Mouse (Mus musculus) embryo, embryonic 9.5 days (tissue): ENCODE results near the gene Depdc5.
A peak's percentile ranks its signal among the peaks of the same experiment; 100 is the strongest.

ENCODE experiments used
- DNase-seq: peaks from one replicate; pipeline ENCODE4 v3.0.0-alpha.2; 2017; ENCODE audit errors: extremely low spot score

Gene Depdc5

GRCm38 (mm10) chr5:32998783-32999182 is 135.3 kb downstream of the Depdc5 start:
- DNase-seq, result no peak

- DNase-seq, result no peak
These were observed 137.6 kb downstream of the Depdc5 start for GRCm38 (mm10) chr5:33001111-33001510.

GRCm38 (mm10) chr5:33002781-33003180 is 139.3 kb downstream of the Depdc5 start:
- no peak for DNase-seq

- DNase-seq, result no peak
These were observed 140.0 kb downstream of the Depdc5 start for GRCm38 (mm10) chr5:33003500-33003899.

- DNase-seq, result no peak
These were observed 140.6 kb downstream of the Depdc5 start for GRCm38 (mm10) chr5:33004110-33004509.

- no peak for DNase-seq
These were observed 142.1 kb downstream of the Depdc5 start for GRCm38 (mm10) chr5:33005442-33006145.

- no peak for DNase-seq
These were observed 143.2 kb downstream of the Depdc5 start for GRCm38 (mm10) chr5:33006670-33007069.

- DNase-seq, result no peak
These were observed 143.9 kb downstream of the Depdc5 start for GRCm38 (mm10) chr5:33007371-33007770.

- DNase-seq, result no peak
These were observed 145.8 kb downstream of the Depdc5 start for GRCm38 (mm10) chr5:33009301-33009700.

GRCm38 (mm10) chr5:33009818-33010812 is 146.6 kb downstream of the Depdc5 start:
- DNase-seq, result no peak

GRCm38 (mm10) chr5:33011132-33012106 is 147.9 kb downstream of the Depdc5 start:
- no peak for DNase-seq

GRCm38 (mm10) chr5:33014096-33014495 is 150.6 kb downstream of the Depdc5 start:
- no peak for DNase-seq

GRCm38 (mm10) chr5:33015579-33015978 is 152.1 kb downstream of the Depdc5 start:
- DNase-seq, result no peak

GRCm38 (mm10) chr5:33018189-33018560 is 154.7 kb downstream of the Depdc5 start:
- DNase-seq, result no peak

- peak; percentile 96 for DNase-seq
These were observed 155.3 kb downstream of the Depdc5 start, which contains the start of gene Ywhah for GRCm38 (mm10) chr5:33018561-33019425. Gene Ywhah (plus strand): TSS chr5:33018816.

GRCm38 (mm10) chr5:33019426-33019821 is 155.9 kb downstream of the Depdc5 start:
- no peak for DNase-seq

- no peak for DNase-seq
These were observed 158.1 kb downstream of the Depdc5 start for GRCm38 (mm10) chr5:33021622-33022021.

- no peak for DNase-seq
These were observed 159.8 kb downstream of the Depdc5 start for GRCm38 (mm10) chr5:33023337-33023736.

- no peak for DNase-seq
These were observed 161.0 kb downstream of the Depdc5 start for GRCm38 (mm10) chr5:33024474-33024873.

GRCm38 (mm10) chr5:33028656-33029055 is 165.2 kb downstream of the Depdc5 start:
- no peak for DNase-seq
